Mouse (Mus musculus) cerebral cortex, adult 2 months (tissue): ENCODE results near the gene Stat1.

Experiments
- WGBS: fragments of 180-500 bp; shearing (Covaris S2); methylation state at CpG from one replicate; pipeline ENCODE4 v1.1.7; 2018; 5-methylcytosine and 5-hydroxymethylcytosine counted together

The Stat1 gene

DNA sequence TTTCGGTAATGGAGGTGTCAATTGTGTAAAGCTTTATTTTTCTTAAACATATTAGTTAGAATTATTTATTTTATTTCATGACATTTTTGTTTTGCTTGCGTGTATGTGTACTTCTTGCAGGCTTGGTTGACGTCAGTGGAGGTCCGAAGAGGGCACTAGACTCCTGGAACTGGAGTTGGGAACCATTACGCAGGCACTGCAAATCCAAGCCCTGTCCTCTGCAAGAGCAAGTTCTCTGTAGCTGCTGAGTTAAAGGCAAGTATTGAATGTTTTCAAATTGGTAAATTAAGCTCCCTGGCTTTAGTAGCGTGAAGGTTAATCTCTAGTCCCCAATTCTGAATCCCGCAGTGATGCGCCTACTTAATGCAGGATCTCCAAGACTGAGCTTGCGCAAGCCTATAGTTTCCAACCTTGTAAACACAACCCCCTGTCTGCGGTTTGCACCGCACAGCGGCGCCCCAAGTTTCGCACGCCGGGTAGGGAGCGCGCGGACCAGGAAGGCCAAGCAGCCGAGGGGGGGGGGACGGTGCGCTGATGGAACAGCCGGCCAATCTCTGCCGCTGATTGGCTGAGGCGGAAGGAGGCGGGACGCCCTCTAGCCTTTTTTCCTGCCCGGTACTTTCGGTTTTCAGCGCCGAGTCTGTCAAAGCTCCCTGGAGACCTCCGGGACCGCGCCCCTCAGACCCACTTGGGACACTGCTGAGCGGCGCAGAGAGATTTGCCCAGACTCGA, at the start of gene Stat1:
Gene Stat1 (plus strand): TSS at position 581 of the 732 bp plus-strand sequence.
- WGBS: 2% methylated on average over 37 of the region's 37 CpGs

DNA sequence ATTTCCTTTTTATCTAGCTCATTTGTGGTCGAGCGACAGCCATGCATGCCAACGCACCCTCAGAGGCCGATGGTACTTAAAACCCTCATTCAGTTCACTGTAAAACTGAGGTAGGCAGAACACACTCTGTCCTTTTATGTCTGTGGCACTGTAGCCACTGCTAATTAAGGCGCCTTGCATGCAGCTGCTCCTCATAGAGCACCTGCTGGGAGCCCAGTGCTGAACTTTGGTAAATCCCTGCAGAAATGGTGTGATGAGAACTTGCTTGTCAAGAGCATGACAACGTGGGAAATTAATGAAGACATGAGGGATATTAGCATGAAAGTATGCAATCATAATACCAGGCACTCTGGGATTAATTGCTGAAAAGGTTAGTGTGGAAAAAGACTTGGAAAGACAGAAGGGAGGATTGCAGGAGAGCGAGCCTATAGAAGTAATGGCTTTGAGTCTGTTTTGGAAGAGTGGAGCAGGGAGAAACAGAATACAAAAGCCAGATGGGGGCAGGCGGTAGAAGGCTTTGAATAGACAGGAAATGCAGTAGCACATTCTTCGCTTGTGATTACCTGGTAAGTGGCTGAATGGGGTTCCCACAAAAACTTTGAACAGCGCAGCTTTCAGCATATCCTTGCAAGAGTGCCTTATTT, 39.4 kb upstream of the Stat1 start:
- 51% methylated on average over 10 of the region's 10 CpGs for WGBS

DNA sequence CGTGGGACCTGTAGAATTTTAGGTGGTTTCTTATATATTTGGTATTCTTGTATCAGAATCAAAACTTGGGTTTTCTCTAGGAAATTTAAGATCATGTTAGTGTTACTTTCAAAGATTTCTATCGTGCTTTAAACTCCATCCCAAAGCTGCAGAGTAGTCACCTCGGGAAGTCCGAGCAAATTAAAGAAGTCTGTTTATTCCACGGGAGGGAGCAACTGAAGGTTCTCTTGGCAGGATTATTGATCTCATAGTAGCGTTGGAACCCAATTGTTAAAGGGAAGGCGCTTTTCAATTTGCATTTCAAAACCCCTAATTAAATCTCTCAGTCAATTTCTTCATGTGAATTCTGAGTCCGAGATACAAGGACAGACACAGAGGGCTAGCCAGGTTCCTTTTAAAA, 38.9 kb upstream of the Stat1 start:
- WGBS: 45% methylated on average over 8 of the region's 8 CpGs

DNA sequence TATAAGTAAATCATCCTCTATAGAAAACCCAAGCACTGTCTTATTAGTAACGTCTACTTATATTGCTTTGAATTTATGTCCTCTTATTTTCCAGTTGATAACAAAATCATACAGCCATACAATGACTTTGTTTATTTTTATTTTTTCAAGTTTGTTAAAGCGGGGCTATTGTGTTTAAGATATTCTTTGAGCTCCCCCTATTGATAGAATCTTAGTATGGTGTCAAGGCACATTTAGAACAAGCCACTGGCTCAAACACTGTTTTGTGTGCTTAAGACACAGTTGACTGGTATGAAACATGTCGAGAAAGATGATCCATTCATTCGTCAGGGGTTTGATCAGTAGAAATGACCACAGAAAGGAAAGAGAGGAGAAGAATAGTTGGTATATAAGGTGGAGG, 33.0 kb upstream of the Stat1 start:
- 21% methylated on average over 4 of the region's 4 CpGs for WGBS

DNA sequence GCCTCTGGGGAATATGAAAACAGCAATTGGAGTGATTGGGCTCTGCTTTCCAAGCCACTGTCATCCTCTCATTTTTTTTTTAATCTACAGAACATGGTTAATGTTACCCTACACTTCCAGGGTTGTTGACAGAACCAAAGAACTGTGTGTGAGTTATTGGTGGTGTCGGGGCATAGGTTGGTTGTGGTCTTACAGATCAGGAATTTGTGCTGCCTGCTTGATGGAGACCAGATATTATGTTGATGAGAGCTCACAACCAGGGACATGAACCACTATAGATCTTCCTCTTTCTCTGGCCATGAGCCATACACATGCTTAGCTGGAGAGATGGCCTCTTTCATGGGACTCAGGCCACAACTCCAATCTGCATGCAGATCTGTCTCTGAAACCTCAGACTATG, 32.1 kb upstream of the Stat1 start:
- WGBS: 91% methylated on average over 1 of the region's 1 CpGs

DNA sequence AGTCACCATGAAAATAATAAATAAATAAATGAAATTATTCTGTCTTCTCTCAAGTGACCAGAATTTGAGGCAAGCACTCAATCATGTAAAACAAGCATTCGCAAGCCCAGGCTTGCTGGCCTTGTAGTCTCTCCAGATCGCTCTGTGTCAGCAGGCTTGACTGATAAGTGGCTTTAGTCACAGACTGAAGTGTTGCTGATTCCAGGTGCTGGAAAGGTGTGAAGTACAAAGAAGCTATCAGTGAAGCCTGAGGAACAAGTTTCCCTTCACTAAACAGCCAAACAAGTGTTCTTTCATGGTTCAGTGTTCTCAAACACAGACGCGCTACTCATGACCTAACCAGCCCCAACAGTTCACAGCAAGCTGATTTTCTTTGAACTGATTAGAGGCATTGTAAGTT, 30.6 kb upstream of the Stat1 start:
- 84% methylated on average over 4 of the region's 4 CpGs for WGBS

DNA sequence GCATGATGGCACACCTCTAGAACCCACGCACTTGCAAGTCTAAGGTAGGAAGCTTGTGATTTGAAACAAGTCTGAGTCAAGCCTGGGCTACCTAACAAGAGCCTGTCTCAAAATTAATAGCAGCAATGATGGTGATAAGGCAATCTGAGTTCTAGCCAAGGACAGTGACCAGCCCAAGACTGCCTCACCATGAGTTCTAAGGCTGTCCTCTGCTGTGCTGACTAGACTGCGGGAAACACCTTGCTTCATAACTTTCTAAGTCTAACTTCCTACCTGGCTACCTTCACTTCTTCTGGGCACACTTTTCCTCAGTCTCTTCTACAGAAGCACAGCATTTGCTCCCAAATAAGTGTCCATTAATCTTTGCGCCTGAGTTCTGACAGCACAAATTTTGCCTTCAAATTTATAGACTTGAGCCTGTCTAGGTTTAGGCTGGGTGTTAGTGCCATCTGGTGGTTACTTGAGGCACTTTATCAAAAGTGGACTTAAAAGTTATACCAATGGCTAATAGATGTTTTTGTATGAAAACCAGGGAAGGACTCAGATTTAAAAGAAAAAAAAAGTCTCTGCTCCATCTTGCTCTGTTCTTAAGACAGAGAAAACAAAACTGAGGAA, 20.5 kb upstream of the Stat1 start:
- WGBS: 71% methylated on average over 3 of the region's 3 CpGs

DNA sequence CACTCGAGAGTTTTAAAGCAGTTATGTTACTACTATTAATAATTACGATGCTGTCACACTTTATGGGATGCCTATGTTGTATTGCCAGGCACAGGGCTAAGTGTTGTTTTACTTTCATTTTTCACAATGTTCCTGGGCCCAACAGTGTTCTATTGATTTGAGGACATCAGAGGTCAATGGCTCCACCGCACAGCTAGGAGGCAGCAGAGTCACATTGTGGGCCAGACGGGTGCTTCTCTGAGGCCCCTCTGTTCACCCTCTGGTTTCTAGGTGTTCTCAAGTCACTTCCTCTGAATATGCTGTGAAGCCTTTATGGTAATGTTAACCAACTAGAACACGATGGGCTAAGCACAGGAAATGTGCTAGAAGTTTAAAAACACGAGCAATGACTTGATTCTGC, 18.7 kb upstream of the Stat1 start:
- 73% methylated on average over 6 of the region's 6 CpGs for WGBS

DNA sequence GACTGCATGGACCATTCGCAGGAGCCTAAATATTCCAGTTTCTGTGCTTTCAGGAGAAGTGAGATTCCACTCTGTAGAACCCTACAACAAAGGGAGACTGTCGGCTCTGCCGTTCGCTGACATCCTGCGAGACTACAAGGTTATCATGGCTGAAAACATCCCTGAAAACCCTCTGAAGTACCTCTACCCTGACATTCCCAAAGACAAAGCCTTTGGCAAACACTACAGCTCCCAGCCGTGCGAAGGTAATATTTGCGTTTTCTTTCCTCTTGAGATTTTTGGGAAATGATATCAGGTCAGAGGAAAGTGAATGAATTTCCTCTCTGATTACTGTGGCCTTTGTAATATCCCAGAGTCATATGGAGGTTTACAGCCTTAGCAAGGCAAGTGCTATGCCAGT, 16.4 kb upstream of the Stat1 start:
- WGBS: 87% methylated on average over 8 of the region's 8 CpGs

DNA sequence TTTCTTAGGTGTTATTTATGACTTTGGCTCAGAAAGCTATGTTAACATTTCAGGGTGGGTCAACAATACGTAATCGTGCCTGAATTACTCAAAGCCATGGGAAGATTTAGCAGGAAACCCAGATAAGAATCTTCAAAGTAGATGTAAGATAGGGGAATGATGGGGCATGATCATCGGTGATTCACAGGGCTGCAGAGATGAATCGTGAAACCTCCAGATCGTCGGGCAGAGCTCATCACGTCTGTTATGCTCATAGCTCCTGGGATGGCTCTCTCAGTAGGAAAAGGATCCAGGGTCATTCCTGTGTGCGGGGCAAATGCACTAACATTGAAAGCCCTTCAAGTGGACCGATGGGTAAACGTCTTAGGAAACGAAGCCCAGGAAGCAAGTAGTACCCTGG, 12.0 kb upstream of the Stat1 start:
- 91% methylated on average over 11 of the region's 11 CpGs for WGBS

DNA sequence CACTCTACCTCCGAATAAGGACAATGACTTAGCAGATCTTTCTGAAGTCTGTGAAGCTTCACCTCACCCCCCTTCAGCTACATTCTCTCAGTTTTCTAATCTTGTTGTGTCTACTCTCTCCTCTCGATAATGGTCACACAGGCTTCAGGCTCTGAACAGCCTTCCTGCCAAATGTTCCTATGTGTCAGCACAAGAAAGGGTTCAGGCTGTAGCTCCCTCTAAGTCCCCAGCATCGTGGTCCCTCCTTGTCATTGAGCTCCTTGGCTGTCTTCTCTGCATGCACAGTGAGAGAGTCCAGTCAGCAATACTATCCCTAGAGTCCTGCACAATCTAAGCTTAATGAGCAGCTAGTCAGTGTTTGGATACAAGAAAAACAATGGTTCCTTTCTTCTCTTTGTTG, 8.0 kb upstream of the Stat1 start:
- 59% methylated on average over 3 of the region's 3 CpGs for WGBS

DNA sequence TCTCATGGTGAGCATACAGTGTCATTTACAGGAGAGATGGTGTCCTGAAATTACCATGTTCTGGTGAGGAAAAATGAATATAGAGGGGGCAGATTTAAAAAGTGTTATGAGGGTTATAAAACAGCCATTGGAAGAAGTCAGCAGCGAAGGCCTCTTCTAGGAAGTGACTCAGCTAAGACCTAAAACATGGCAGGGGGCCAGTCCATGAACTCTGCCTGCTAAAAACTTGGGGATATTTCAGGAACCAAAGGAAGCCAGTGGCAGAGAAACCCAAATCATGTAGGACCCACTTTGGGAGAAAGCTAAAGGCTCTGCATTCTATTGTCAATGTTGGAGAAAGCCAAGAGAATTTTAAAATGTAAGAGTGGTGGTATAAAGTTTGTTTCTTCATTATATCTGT, 6.9 kb upstream of the Stat1 start:
- 42% methylated on average over 1 of the region's 1 CpGs for WGBS

DNA sequence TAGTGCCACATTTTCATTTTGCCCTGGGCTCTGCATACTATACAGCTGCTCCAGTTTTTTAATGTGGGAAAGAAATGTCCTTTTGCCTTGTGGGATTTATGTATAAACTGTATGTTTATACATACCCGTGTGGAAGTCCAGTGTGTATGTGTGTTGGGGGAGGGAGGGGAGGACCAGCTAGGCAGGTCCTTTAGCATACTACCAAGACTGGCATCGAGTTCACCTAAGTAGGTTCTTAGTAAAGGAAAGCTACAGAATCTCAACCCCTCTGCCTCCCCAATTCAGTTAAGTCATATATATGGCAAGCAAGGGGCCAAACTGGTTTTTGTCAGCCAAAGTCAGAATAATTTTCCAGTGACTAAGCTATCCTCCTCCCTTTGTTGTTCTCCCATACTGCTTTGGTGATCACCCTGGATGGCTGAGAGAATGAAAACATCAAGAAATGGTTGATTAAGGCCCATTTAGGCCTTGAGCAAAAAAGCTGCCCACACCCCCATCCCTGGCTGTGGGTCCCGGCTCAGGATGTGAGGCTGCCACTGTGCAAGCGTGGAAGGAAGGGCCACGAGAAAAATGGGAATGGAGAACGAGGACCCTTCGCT, 6.1 kb upstream of the Stat1 start:
- 23% methylated on average over 7 of the region's 7 CpGs for WGBS

DNA sequence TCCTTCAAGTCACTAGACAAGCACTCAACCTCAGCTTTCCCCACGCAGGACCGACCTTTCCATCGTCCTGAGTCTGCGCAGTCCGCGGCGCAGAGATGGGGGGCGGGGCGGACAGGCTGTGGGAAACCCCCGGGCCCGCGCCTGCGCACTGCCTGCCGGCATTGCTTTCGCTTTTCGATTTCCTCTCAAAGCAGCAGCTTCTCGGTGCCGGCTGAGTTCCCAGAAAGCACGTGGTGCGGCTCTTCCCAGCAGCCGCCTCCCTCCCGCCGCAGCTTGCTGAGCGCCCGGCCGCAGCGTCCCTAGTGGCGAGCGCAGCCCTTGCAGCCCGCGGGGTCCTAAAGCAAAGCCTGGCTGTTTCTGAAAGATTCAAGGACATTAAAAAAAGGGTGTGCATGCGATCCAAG, 5.6 kb upstream of the Stat1 start:
- whole genome bisulfite sequencing: under 1% methylated on average over 32 of the region's 32 CpGs

DNA sequence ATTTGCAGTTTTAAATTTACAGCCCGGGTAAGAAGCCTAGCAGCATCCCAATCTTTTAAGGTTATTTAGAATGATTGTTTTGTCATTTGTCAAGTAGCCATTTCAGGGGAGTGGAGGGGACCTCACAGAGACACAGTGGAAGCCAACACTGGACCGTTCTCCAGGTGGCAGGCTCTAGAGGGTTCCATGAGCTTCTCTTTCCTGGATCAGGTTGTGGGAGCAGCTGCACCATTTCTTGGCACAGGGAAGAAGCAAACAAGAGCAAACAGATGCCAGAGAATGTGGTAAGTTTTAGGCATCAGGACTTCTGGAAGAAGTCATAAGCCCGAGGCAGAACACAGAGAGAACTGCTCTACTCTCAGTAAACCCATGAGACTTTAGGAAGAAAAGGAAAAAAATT, 2.8 kb upstream of the Stat1 start:
- WGBS: 73% methylated on average over 3 of the region's 3 CpGs

DNA sequence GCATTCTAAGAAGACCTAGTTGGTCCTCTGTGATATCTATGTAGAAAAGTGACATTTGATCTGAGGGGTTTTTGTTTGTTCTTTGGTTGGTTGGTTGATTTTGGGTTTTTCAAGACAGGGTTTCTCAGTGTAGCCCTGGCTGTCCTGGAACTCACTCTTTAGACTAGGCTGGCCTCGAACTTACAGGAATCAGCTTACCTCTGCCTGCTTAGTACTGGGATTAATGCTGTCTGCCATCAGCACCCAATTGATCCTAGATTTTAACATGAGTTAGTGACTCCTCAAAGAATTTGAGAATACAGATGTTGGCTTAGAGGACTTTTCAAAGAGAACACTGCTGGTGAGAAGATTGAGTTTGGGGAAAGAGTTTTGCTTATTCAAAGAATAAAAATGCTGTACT, 1.5 kb upstream of the Stat1 start:
- WGBS: 96% methylated on average over 1 of the region's 1 CpGs

DNA sequence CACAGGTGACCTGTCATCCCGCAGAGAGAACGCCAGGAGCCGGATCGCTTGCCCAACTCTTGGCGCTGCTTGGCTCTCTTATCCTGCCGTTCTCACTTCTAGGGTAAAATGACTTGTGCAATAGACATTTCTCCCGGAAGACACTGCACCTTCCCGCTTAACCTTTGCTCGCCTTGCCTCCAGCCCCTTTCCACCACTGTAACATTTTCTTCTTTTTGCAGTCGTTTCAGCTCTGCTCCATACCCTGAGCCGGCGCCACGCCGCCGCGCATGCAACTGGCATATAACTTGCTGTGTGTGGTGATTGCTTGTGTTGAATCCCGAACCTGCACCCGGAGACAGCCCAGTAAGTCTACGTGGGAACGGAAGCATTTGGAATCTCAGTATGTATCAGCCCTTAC, 451 bp downstream of the Stat1 start:
- WGBS: under 1% methylated on average over 20 of the region's 20 CpGs

DNA sequence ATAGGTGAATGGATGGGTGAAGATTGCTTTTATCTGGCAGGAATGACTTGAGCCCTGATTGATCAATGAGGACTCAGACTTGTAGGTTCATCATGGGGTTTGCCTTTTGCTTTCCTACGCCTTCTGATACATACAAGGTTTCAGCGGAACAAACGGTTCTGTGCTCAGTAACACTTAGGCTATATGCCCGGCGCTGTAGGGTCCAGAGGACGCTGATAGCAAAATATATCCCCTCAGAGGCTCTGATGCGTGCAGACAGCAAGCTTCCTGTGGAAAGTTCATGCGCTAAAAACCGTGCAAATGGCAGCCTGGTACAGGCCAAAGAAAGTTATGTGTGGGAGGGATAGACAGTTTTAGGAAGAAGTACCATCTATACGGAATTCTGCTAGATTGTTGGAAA, 951 bp downstream of the Stat1 start:
- 37% methylated on average over 10 of the region's 10 CpGs for WGBS

DNA sequence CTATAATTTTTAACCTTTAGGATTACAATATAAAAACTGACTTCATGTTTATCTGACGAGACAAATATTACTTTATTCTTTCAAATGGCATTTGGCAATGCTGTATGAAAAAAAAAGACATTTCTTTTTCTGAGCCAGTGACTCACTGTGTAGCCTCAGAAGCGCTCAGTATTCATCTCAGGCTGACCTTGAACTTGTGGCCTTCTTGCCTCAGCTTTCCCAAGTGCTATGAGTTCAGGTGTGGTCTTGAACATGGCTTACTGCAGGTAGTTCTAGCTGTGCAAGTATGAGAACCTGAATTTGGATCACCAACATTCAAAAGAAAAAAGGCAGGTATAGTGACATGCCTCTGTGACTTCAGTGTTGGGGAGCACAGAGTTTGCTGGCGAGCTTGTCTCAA, 1.8 kb downstream of the Stat1 start:
- 93% methylated on average over 3 of the region's 3 CpGs for WGBS

DNA sequence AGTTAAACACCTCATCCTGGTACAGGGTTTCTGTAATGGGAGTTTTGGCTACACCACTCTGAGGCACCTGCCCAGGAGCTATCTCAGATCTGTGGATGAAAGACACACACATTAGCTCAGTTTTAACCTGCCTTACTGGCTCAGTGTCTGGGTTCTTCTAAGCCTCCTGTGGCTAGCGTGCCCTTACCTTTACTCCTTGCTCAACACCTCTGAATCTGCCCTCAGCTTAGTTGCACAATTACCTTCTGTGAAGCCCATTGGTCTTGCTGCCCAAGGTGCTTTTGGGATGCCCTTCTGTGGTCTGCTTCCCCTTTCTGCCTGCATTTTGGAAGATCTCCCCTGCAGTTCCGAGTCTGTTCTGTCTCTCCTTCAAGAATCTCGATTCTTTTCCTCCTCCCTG, 5.6 kb downstream of the Stat1 start:
- WGBS: 80% methylated on average over 3 of the region's 3 CpGs

DNA sequence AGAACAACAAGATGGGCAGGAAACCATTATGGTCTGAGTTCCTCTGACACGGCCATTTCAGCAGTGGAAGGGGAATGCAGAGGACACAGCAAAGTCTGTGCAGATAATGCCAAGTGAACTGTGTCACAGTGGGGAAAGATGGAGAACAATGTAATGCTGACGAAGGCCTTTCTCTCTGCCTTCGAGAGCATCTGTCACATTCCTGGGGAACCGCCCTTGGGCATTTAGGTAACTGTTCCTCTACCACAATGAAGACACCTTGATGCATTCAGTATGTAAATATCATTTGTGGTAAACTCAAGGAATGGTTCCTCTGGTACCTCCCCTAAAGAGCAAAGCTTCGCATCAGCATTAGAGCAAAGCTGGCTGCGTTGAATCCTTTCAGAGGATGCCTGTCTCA, 8.1 kb downstream of the Stat1 start:
- WGBS: 97% methylated on average over 6 of the region's 6 CpGs

DNA sequence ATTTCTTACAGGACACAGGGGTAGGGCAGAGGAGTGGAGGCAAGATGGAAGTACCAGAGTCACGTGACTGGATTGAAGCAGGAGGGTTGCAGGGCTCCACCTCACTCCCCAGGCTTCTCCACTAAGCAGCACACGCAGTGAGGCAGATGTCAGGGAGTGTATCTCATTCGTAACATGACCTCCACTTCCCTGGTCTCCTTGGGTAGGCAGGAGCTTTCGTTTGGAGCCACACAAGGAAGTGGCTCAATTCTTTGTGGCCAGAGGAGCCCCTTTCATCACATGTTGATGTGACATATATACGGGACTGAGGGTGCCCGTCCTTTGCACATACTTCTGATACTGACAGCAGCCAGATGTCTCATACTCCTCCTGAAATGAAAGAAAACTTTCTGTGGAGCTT, 10.6 kb downstream of the Stat1 start:
- WGBS: 82% methylated on average over 6 of the region's 6 CpGs

DNA sequence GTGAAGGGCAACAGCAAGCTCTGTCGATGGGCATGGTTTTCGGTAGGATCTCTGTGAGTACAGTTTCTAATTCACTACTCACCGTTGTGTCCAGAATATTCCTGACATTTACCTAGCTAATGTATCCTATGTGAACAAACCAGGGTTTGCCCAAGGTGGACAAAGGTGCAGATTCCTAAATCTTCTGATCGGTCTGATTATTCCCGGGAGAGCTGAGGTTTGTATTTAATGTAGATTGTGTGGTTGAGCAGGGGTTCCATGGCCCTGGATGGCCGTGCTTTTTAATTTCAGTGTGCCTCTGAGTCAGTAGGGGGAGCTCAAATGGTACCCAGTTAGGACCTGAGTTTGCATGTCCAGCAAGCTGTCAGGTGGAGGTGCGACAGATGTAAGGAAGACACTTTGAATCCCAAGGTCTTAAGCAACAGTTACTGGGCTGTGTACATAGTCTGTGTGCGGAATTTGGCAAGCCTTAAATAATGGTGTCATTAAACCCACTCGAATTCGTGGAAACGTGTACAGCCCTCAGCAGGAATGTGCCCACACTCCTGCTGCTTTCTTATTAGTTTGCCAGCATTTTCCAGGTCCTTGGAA, 12.6 kb downstream of the Stat1 start:
- 72% methylated on average over 11 of the region's 11 CpGs for WGBS
